Comparison of ENCODE assay signal across 10 mouse cellular contexts in genomic region chr6:32464046-32464445, GRCm38 (mm10).
DNase-seq lines count a peak whose midpoint lies in the region; ATAC-seq and TF ChIP-seq lines count a peak whose summit lies in the region.
"Had no signal": no experiment of that assay in that cellular context is flagged by ENCODE, and none has a peak within 500 bp of the region (broad histone marks: within the 10 kb centered on the region; RNA-seq: fewer than 3 reads in every experiment).

No protein-coding gene starts in this region.

- H3K4me1 ChIP-seq in heart, adult 2 months (ENCODE audit: control insufficient read depth, insufficient read depth, low read length): peaks cover 15% of the 10 kb centered on the region
- H3K4me1 ChIP-seq in liver, embryonic 14.5 days (replicated peaks; ENCODE audit: control insufficient read depth in 2 of 2, insufficient read depth in 2 of 2, low read length in 1 of 2): peaks cover 11 to 17% of the 10 kb centered on the region in 2 experiments

- 13% methylated on average over 4 of the region's 4 CpGs for WGBS in heart, adult 2 months
- WGBS in liver, embryonic 14.5 days (ENCODE audit: insufficient replicate concordance): 63% methylated on average over 4 of the region's 4 CpGs

- H3K9ac ChIP-seq in heart, adult 2 months (ENCODE audit: low read depth, low read length): no peak overlapping the region
- peak overlapping the region; percentile 44 for H3K9ac ChIP-seq in liver, embryonic 14.5 days (replicated peaks)
- H3K9ac ChIP-seq: limb, embryonic 12.5 days had no signal

- peak; percentile 42 to 47 for DNase-seq in layer of hippocampus, postnatal 10 days (ENCODE audit: low spot score in 2 of 2)
- DNase-seq in layer of hippocampus, postnatal 25 days (ENCODE audit: extremely low spot score in 1 of 2, low spot score in 1 of 2): no peak
- DNase-seq in R1 (ENCODE audit: low read depth, low spot score): peak; percentile 13
- DNase-seq in heart, adult 2 months: peak; percentile 37 to 39
- no peak for DNase-seq in liver, embryonic 14.5 days (ENCODE audit: low read depth in 3 of 3, low spot score in 3 of 3)
- no peak for DNase-seq in retina, embryonic 14.5 days (ENCODE audit: low spot score)
- DNase-seq in urinary bladder, postnatal 36 days (ENCODE audit: low spot score in 2 of 2): no peak
- DNase-seq in cerebellum, adult 8-10 months: no peak
- DNase-seq: retina, postnatal 1 day had no signal

- intact Hi-C loops in heart, adult 2 months (cut with DNase I): no loop called here

- TF ChIP-seq EP300 in heart, adult 2 months (IDR thresholded peaks at IDR 0.05; ENCODE audit: insufficient read depth, low read depth, low read length): 0 out of 2 replicates have a peak, but pooled peaks have one; percentile 27
- no peak for TF ChIP-seq EP300 in liver, embryonic 14.5 days (IDR thresholded peaks at IDR 0.05; ENCODE audit: low read depth)

- no peaks in the 10 kb centered on the region for H3K27me3 ChIP-seq in heart, adult 2 months (ENCODE audit: control insufficient read depth, insufficient read depth, low read length)
- H3K27me3 ChIP-seq in liver, embryonic 14.5 days (ENCODE audit: control insufficient read depth, insufficient read depth, low read length): no peaks in the 10 kb centered on the region

- no peak overlapping the region for H3K4me3 ChIP-seq in heart, adult 2 months
- no peak overlapping the region for H3K4me3 ChIP-seq in liver, embryonic 14.5 days (ENCODE audit: insufficient read depth in 1 of 2, low read depth in 2 of 2, low read length in 2 of 2)
- H3K4me3 ChIP-seq: limb, embryonic 12.5 days had no signal

- no peaks in the 10 kb centered on the region for H3K9me3 ChIP-seq in liver, embryonic 14.5 days (ENCODE audit: control insufficient read depth, low read length)
- H3K9me3 ChIP-seq: limb, embryonic 12.5 days had no signal

- H3K79me2 ChIP-seq in heart, adult 2 months (replicated peaks; ENCODE audit: control insufficient read depth, insufficient read depth, low read length): peaks cover 4% of the 10 kb centered on the region; the same call in 1 of the 2 replicates

- peak overlapping the region; percentile 36 for H3K27ac ChIP-seq in heart, adult 2 months
- peak overlapping the region; percentile 31 for H3K27ac ChIP-seq in liver, embryonic 14.5 days
- H3K27ac ChIP-seq: limb, embryonic 12.5 days had no signal

- ATAC-seq in liver, embryonic 14.5 days (ENCODE audit: insufficient read depth): no peak

- H3K36me3 ChIP-seq in heart, adult 2 months (ENCODE audit: control insufficient read depth, insufficient read depth, low read length): peaks cover 4% of the 10 kb centered on the region
- no peaks in the 10 kb centered on the region for H3K36me3 ChIP-seq in liver, embryonic 14.5 days (replicated peaks; ENCODE audit: control insufficient read depth, insufficient read depth, low read depth)
- H3K36me3 ChIP-seq: limb, embryonic 12.5 days had no signal

- TF ChIP-seq CTCF in heart, adult 2 months (IDR thresholded peaks at IDR 0.05): no peak
- TF ChIP-seq CTCF in liver, embryonic 14.5 days (IDR thresholded peaks at IDR 0.05; ENCODE audit: low read depth): no peak

- H3K4me2 ChIP-seq in liver, embryonic 14.5 days (ENCODE audit: low read depth): peak overlapping the region; percentile 54
- H3K4me2 ChIP-seq: limb, embryonic 12.5 days had no signal

- no peak for TF ChIP-seq POLR2A in heart, adult 2 months (IDR thresholded peaks at IDR 0.05; ENCODE audit: insufficient read depth, low read depth, low read length)

Comparison
In these comparisons a context has a peak if more than half of its experiments do, and no peak if none do; other contexts are left out.
1. DNase-seq: peak in layer of hippocampus, postnatal 10 days (2 of 2), R1 (single experiment) and heart, adult 2 months (2 of 2); none in layer of hippocampus, postnatal 25 days (0 of 2), liver, embryonic 14.5 days (0 of 3), retina, embryonic 14.5 days (single experiment), urinary bladder, postnatal 36 days (0 of 2) and cerebellum, adult 8-10 months (single experiment).